Mouse (Mus musculus) olfactory bulb, adult 2 months (tissue): ENCODE measurements at regions not wholly inside any gene's neighbourhood (a gene's known extent, or its start where the extent isn't known, plus 50 kb on each side); places are given as distances from the start of the nearest gene placed in this dataset.

Experiments
- CTCF ChIP-seq: fragments of 200-500 bp; IDR thresholded peaks from 2 replicates; pipeline ENCODE4 v1.5.1; 2012; ENCODE audit warnings: low read depth, mild to moderate bottlenecking, low read length, moderate library complexity; ENCODE audit not compliant: insufficient read depth
- POLR2A ChIP-seq: fragments of 200-500 bp; IDR thresholded peaks from 2 replicates; pipeline ENCODE4 v1.6.1; 2012; ENCODE audit warnings: mild to moderate bottlenecking, low read depth, low read length, moderate library complexity; ENCODE audit not compliant: insufficient read depth

DNA sequence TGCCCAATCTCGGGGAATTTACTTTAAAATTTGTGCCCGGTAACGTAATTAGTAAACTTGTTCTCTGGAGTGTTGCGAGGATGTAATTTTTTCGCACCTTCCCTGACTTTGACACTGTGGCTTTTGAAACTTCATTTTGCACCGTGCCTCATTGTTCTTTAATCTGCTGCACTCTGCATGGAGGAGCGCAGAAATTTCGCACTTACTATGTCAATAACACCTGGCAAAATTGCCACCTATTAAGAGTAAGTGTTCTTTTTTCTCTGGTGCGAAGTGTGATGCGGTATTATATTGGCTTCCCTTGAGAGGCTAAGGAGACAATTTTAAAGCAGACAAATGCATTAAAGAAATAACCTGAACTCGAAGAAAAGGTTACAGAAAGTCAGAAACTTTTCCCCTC is 454.7 kb downstream of the Vrk1 start:
- TF ChIP-seq POLR2A (no peak), CTCF (no peak)
